ENCODE assay signal across 11 mouse cellular contexts in genomic region chr11:95402196-95402595, GRCm38 (mm10). TPM values are rescaled to one million over a fixed set of nuclear protein-coding genes. Genes with fewer than 3 reads are reported as not detected.
DNase-seq lines count a peak whose midpoint lies in the region; ATAC-seq lines count a peak whose summit lies in the region.
"Had no signal": no experiment of that assay in that cellular context is flagged by ENCODE, and none has a peak within 500 bp of the region (broad histone marks: within the 10 kb centered on the region; RNA-seq: fewer than 3 reads in every experiment).

No protein-coding gene starts in this region.

- H3K9me3 ChIP-seq in hindbrain, embryonic 11.5 days (ENCODE audit: control insufficient read depth, low read length) = no peaks in the 10 kb centered on the region
- H3K9me3 ChIP-seq in hindbrain, embryonic 13.5 days = no peaks in the 10 kb centered on the region
- no peaks in the 10 kb centered on the region for H3K9me3 ChIP-seq in heart, embryonic 15.5 days (replicated peaks)
- H3K9me3 ChIP-seq: liver, embryonic 12.5 days; midbrain, embryonic 10.5 days had no signal

- H3K36me3 ChIP-seq in hindbrain, embryonic 11.5 days (ENCODE audit: control insufficient read depth, insufficient read depth, low read length) = no peaks in the 10 kb centered on the region
- no peaks in the 10 kb centered on the region for H3K36me3 ChIP-seq in hindbrain, embryonic 13.5 days
- H3K36me3 ChIP-seq in heart, embryonic 15.5 days = no peaks in the 10 kb centered on the region
- H3K36me3 ChIP-seq: liver, embryonic 12.5 days; midbrain, embryonic 10.5 days had no signal

- WGBS in hindbrain, embryonic 11.5 days = 19% methylated on average over 5 of the region's 5 CpGs
- WGBS in hindbrain, embryonic 13.5 days = 18% methylated on average over 5 of the region's 5 CpGs
- WGBS in heart, embryonic 15.5 days = 19% methylated on average over 5 of the region's 5 CpGs

- H3K4me1 ChIP-seq in hindbrain, embryonic 11.5 days (replicated peaks; ENCODE audit: control insufficient read depth, insufficient read depth, low read length) = no peaks in the 10 kb centered on the region
- H3K4me1 ChIP-seq in hindbrain, embryonic 13.5 days (replicated peaks) = 0 out of 2 replicates have a peak, but pooled peaks cover 9% of the 10 kb centered on the region
- H3K4me1 ChIP-seq in heart, embryonic 15.5 days (replicated peaks) = peaks cover 21% of the 10 kb centered on the region
- H3K4me1 ChIP-seq: liver, embryonic 12.5 days had no signal

- H3K4me3 ChIP-seq in hindbrain, embryonic 11.5 days (ENCODE audit: low read depth, low read length) = no peak overlapping the region
- H3K4me3 ChIP-seq in hindbrain, embryonic 13.5 days = no peak overlapping the region
- no peak overlapping the region for H3K4me3 ChIP-seq in heart, embryonic 15.5 days
- H3K4me3 ChIP-seq: liver, embryonic 12.5 days; midbrain, embryonic 10.5 days had no signal

- no peak for ATAC-seq in hindbrain, embryonic 11.5 days (ENCODE audit: low FRiP score)
- no peak for ATAC-seq in hindbrain, embryonic 13.5 days (ENCODE audit: low FRiP score)
- ATAC-seq in heart, embryonic 15.5 days (replicated peaks; ENCODE audit: insufficient number of reproducible peaks, insufficient read depth, low FRiP score, low read depth) = no peak
- ATAC-seq in megakaryocyte progenitor cell, adult 5-6 weeks (replicated peaks; ENCODE audit: poor library complexity) = no peak
- ATAC-seq: liver, embryonic 12.5 days had no signal

- H3K9ac ChIP-seq in hindbrain, embryonic 11.5 days (ENCODE audit: low read depth, low read length) = no peak overlapping the region
- no peak overlapping the region for H3K9ac ChIP-seq in hindbrain, embryonic 13.5 days
- no peak overlapping the region for H3K9ac ChIP-seq in heart, embryonic 15.5 days
- H3K9ac ChIP-seq: liver, embryonic 12.5 days had no signal

- H3K27me3 ChIP-seq in hindbrain, embryonic 11.5 days (ENCODE audit: control insufficient read depth, insufficient read depth, low read length) = no peaks in the 10 kb centered on the region
- H3K27me3 ChIP-seq in hindbrain, embryonic 13.5 days = 0 out of 2 replicates have a peak, but pooled peaks cover 9% of the 10 kb centered on the region
- H3K27me3 ChIP-seq in heart, embryonic 15.5 days = no peaks in the 10 kb centered on the region

- H3K4me2 ChIP-seq in hindbrain, embryonic 11.5 days (replicated peaks; ENCODE audit: low read depth, low read length) = no peak overlapping the region
- no peak overlapping the region for H3K4me2 ChIP-seq in hindbrain, embryonic 13.5 days
- peak overlapping the region; percentile 44 for H3K4me2 ChIP-seq in heart, embryonic 15.5 days
- H3K4me2 ChIP-seq: liver, embryonic 12.5 days had no signal

- 0 out of 2 replicates have a peak overlapping the region, but pooled peaks have one; percentile 17 for H3K27ac ChIP-seq in hindbrain, embryonic 11.5 days (ENCODE audit: low read depth, low read length)
- H3K27ac ChIP-seq in hindbrain, embryonic 13.5 days = no peak overlapping the region
- peak overlapping the region; percentile 84 for H3K27ac ChIP-seq in heart, embryonic 15.5 days
- H3K27ac ChIP-seq: liver, embryonic 12.5 days; midbrain, embryonic 10.5 days had no signal

- no peak for DNase-seq in hindbrain, embryonic 11.5 days (ENCODE audit: low spot score)
- peak; percentile 79 for DNase-seq in adrenal gland, adult 2 months
- peak; percentile 83 for DNase-seq in cerebellum, adult 8-10 months
- DNase-seq in thymus, adult 18-20 months = no peak
- DNase-seq in ovary, postnatal 10 days (ENCODE audit: low spot score) = no peak
- DNase-seq: kidney, postnatal 14 days had no signal

RNA-seq across cellular contexts. Expression of gene Spop, which starts 11.7 kb away (rescaled TPM):
- polyA plus RNA-seq in hindbrain, embryonic 11.5 days (2014; fragmentation: Nextera tagmentation; extraction: Ambion mirVana) = 133 and 146 TPM in 2 replicates
- polyA plus RNA-seq in hindbrain, embryonic 13.5 days (2015; fragmentation: Nextera tagmentation; extraction: Ambion mirVana) = 221 and 226 TPM in 2 replicates
- total RNA-seq in adrenal gland, adult 2 months (2021) = 100 to 1,000 TPM; 105 to 187 TPM
- polyA plus RNA-seq in adrenal gland, adult 2 months (2012; rRNA removed) = 39.1 and 45.3 TPM in 2 replicates
- polyA plus RNA-seq in heart, embryonic 15.5 days (2015; fragmentation: Nextera tagmentation; extraction: Ambion mirVana) = 126 and 127 TPM in 2 replicates
- total RNA-seq in megakaryocyte progenitor cell, adult 5-6 weeks (2015) = 88.9 and 102 TPM in 2 replicates
- total RNA-seq in megakaryocyte progenitor cell, adult 5-6 weeks (2017) = 60.2 and 63.3 TPM in 2 replicates

RNA-seq across cellular contexts. Expression of gene Slc35b1, which starts 17.7 kb away (rescaled TPM):
- polyA plus RNA-seq in hindbrain, embryonic 11.5 days (2014; fragmentation: Nextera tagmentation; extraction: Ambion mirVana) = 134 and 143 TPM in 2 replicates
- 133 and 135 TPM in 2 replicates for polyA plus RNA-seq in hindbrain, embryonic 13.5 days (2015; fragmentation: Nextera tagmentation; extraction: Ambion mirVana)
- 10 to 100 TPM; 61.1 to 76.8 TPM for total RNA-seq in adrenal gland, adult 2 months (2021)
- 52.8 and 60.4 TPM in 2 replicates for polyA plus RNA-seq in adrenal gland, adult 2 months (2012; rRNA removed)
- 66.0 and 71.5 TPM in 2 replicates for polyA plus RNA-seq in heart, embryonic 15.5 days (2015; fragmentation: Nextera tagmentation; extraction: Ambion mirVana)
- total RNA-seq in megakaryocyte progenitor cell, adult 5-6 weeks (2015) = 82.6 and 88.6 TPM in 2 replicates
- total RNA-seq in megakaryocyte progenitor cell, adult 5-6 weeks (2017) = 61.2 and 85.6 TPM in 2 replicates

Comparison
In these comparisons a context has a peak if more than half of its experiments do, and no peak if none do; other contexts are left out.
1. DNase-seq: peak in adrenal gland, adult 2 months (single experiment) and cerebellum, adult 8-10 months (single experiment); none in hindbrain, embryonic 11.5 days (single experiment), thymus, adult 18-20 months (0 of 2) and ovary, postnatal 10 days (single experiment).